Mouse (Mus musculus) stomach, embryonic 16.5 days (tissue): ENCODE data around the gene Trex1. TPM values are rescaled to one million over a fixed set of nuclear protein-coding genes. Genes with fewer than 3 reads are reported as not detected.
A peak's percentile ranks its signal among the peaks of the same experiment; 100 is the strongest.

ENCODE experiments used
- ATAC-seq: fragments of 200-750 bp; cut with Nextera tagmentation; 2 replicates; pipeline ENCODE4 v1.8.0; 2017; ENCODE audit warnings: moderate number of reproducible peaks, moderate TSS enrichment; ENCODE audit not compliant: insufficient read depth, low FRiP score
- H3K27ac ChIP-seq: fragments of 300-500 bp; sonication (generic); 2 replicates; pipeline ENCODE4 v1.5.1; 2014; ENCODE audit warnings: low read length
- H3K27me3 ChIP-seq: fragments of 300-500 bp; sonication (generic); 2 replicates; pipeline ENCODE4 v1.6.1; 2014; ENCODE audit warnings: low read length, control low read depth, mixed read lengths; ENCODE audit not compliant: control insufficient read depth, insufficient read depth
- H3K36me3 ChIP-seq: fragments of 300-500 bp; sonication (generic); 2 replicates; pipeline ENCODE4 v1.6.1; 2014; ENCODE audit warnings: low read length; ENCODE audit not compliant: control insufficient read depth, insufficient read depth
- H3K4me1 ChIP-seq: fragments of 300-500 bp; sonication (generic); 2 replicates; pipeline ENCODE4 v1.6.1; 2014; ENCODE audit warnings: low read length, control low read depth, mixed read lengths; ENCODE audit not compliant: control insufficient read depth, insufficient read depth
- H3K4me2 ChIP-seq: fragments of 300-500 bp; sonication (generic); 2 replicates; pipeline ENCODE4 v1.6.1; 2014; ENCODE audit warnings: low read depth, low read length, mixed read lengths
- H3K4me3 ChIP-seq: fragments of 300-500 bp; sonication (generic); replicated peaks from 2 replicates; pipeline ENCODE4 v1.5.1; 2014; ENCODE audit warnings: mild to moderate bottlenecking, low read length
- H3K9ac ChIP-seq: fragments of 300-500 bp; sonication (generic); 2 replicates; pipeline ENCODE4 v1.6.1; 2014; ENCODE audit warnings: low read length
- H3K9me3 ChIP-seq: fragments of 300-500 bp; sonication (generic); replicated peaks from 2 replicates; pipeline ENCODE4 v1.6.1; 2016; ENCODE audit warnings: low read length, control low read depth; ENCODE audit not compliant: control insufficient read depth
- WGBS: fragments of 180-500 bp; shearing (Covaris S2); extraction: QIAGEN DNeasy Blood & Tissue Kit; methylation state at CpG from one replicate; pipeline ENCODE4 v1.1.7; 2014; 5-methylcytosine and 5-hydroxymethylcytosine counted together
- polyA plus RNA-seq: library from polyadenylated mRNA; unstranded; fragments of >200 nt; fragmentation: Nextera tagmentation; extraction: Ambion mirVana; gene quantifications from 2 replicates; pipeline ENCODE4 v1.2.1, GENCODE M21; 2015

Gene Trex1
- polyA plus RNA-seq, 1 experiment from 2014 or later, result 13.7 TPM

DNA sequence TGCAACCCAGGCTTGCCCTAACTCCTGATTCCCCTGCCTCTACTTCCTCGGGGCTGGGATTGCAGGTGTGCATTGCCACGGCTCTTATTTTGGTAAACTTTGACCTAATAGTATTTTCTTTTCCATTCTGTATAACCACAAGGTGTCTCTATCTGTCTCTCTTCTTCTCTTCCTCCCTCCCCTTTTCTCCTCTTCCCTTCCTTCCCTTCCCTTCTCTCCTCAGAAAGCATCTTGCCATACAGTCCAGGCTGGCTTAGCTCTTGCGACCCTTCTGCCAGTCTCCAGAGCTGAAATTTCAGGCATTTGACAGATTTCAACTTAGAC lies 8.9 kb downstream of the Trex1 start:
- Histone ChIP-seq H3K27me3 (no peaks in the 10 kb centered on the region), H3K27ac (no peak overlapping the region), H3K4me2 (no peak overlapping the region), H3K4me3 (no peak overlapping the region), H3K9ac (no peak overlapping the region), H3K4me1 (peaks cover 10% of the 10 kb centered on the region), H3K36me3 (no peaks in the 10 kb centered on the region), H3K9me3 (no peaks in the 10 kb centered on the region)
- WGBS, result 72% methylated on average over 3 of the region's 3 CpGs
- no peak for ATAC-seq

DNA sequence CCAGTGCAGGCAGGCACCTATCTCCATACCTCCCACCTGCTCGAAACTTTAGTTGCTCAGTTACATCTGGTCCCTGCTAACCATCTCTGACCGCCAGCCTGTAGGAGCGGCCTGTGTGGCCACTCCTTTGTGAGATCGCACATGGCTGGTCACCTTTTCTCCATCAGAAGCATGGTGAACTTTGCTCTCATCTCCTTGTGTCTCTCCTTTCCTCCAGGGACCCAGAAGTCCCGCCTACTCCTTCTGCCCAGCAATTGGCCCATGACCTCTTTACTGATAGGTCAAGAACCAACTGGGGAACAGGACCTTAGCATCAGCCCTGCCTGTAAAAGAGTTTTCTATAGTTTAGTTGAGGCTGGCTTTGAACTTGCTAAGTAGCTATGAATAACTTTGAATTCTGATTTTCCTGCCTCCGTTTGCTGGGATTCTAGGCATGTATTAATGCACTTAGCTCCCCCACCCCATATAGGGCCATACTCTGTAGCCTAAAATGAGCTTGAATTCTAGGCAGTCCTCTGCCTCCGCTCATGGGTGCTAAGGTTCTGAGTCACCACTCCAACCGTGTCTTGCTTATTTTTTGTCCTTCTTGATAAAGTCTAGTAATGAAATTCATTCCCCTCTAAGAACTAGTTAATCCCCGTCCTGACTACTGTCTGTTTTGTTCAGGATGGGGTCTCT lies 9.4 kb downstream of the Trex1 start:
- no peak overlapping the region for H3K9ac ChIP-seq
- no peaks in the 10 kb centered on the region for H3K36me3 ChIP-seq
- H3K27ac ChIP-seq, result no peak overlapping the region
- no peaks in the 10 kb centered on the region for H3K9me3 ChIP-seq
- peaks cover 6% of the 10 kb centered on the region for H3K4me1 ChIP-seq
- no peak overlapping the region for H3K4me3 ChIP-seq
- H3K27me3 ChIP-seq, result no peaks in the 10 kb centered on the region
- 84% methylated on average over 9 of the region's 9 CpGs for WGBS
- no peak overlapping the region for H3K4me2 ChIP-seq
- no peak for ATAC-seq

DNA sequence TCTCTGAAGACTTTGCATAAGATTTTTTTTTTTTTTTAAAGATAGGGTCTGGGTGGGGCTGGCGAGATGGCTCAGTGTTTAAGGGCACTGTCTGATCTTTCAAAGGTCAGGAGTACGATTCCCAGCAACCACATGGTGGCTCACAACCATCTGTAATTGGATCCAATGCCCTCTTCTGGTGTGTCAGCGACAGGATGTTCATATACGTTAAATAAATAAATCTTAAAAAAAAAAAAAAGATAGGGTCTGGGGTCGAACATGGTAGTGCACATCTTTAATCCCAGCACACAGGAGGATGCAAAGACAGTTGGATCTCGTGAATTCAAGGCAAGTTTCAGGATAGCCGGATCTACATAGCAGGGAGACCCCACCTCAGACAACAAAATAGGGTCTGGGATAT lies 10.2 kb downstream of the Trex1 start:
- WGBS, result 77% methylated on average over 7 of the region's 7 CpGs
- Histone ChIP-seq H3K4me2 (no peak overlapping the region), H3K9ac (no peak overlapping the region), H3K9me3 (no peaks in the 10 kb centered on the region), H3K36me3 (no peaks in the 10 kb centered on the region), H3K4me3 (no peak overlapping the region), H3K4me1 (peaks cover 2% of the 10 kb centered on the region), H3K27ac (no peak overlapping the region), H3K27me3 (no peaks in the 10 kb centered on the region)
- no peak for ATAC-seq

DNA sequence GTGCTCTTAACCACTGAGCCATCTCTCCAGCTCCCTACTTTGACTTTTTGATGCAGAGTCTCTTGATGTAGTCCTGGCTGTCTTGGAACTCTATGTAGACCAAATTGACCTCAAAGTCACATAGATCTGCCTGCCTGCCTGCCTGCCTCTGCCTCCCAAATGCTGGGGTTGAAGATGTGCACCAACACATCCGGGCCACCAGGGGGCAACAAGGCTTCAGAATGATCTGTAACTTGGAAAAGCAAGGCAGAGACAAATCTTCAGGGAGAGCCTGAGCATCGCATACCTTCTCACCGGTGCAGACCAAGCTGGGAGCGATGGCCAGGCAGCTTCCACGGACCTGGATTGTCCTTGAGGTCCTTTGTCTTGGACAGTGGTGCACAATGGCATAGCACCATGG lies 13.2 kb downstream of the Trex1 start:
- Histone ChIP-seq H3K4me3 (no peak overlapping the region), H3K36me3 (no peaks in the 10 kb centered on the region), H3K4me2 (no peak overlapping the region), H3K9ac (no peak overlapping the region), H3K4me1 (no peaks in the 10 kb centered on the region), H3K27ac (no peak overlapping the region), H3K9me3 (no peaks in the 10 kb centered on the region), H3K27me3 (no peaks in the 10 kb centered on the region)
- no peak for ATAC-seq
- WGBS, result 43% methylated on average over 5 of the region's 5 CpGs

DNA sequence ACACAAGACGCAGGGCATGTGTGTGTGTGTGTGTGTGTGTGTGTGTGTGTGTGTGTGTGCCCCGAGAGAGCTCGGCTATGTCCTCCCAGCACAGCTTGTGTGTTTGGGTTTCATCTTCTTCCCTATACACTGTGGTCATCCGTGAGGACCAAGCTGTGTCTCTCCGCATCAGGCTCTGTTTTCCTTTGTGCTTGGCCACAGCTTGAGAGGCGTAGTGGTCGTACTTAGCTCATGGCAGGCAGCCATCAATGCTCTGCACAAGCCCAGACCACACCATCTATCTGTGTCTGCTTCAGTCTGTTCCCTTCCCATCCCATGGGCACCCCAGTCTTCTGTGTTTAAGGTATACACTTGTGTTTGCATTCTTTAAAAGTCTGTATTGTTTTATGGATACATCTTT lies 18.2 kb downstream of the Trex1 start:
- H3K27ac ChIP-seq, result peak overlapping the region; percentile 44
- no peaks in the 10 kb centered on the region for H3K9me3 ChIP-seq
- no peak for ATAC-seq
- H3K4me2 ChIP-seq, result peak overlapping the region; percentile 71; the same call in 1 of the 2 replicates
- H3K4me3 ChIP-seq, result peak overlapping the region; percentile 10; the same call in 1 of the 2 replicates
- H3K36me3 ChIP-seq, result no peaks in the 10 kb centered on the region
- no peak overlapping the region; the same call in 1 of the 2 replicates for H3K9ac ChIP-seq
- no peaks in the 10 kb centered on the region for H3K27me3 ChIP-seq
- peaks cover 17% of the 10 kb centered on the region for H3K4me1 ChIP-seq
- 47% methylated on average over 7 of the region's 7 CpGs for WGBS

DNA sequence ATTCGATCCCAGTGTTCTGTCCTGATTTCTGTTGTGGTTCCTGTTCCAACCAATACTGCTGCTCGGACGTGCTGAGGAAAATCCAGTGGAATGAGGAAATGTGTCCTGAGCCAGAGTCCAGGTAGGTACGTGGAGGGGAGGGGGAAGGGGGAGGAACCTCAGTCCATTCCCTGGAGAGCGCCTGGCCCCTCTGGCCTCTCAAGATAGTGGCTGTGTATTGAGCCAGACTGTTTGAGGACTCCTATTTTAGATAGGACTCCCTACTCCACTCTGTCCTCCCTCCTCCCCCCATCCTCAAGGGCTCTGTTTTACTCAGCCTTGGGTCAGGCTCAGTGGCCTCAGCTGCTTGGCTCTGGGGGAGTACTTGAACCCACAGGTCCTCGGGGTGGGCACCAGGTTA lies 18.6 kb downstream of the Trex1 start:
- Histone ChIP-seq H3K36me3 (no peaks in the 10 kb centered on the region), H3K9ac (peak overlapping the region; percentile 37), H3K27me3 (no peaks in the 10 kb centered on the region), H3K4me3 (peak overlapping the region; percentile 10; the same call in 1 of the 2 replicates), H3K9me3 (no peaks in the 10 kb centered on the region), H3K4me1 (peaks cover 17% of the 10 kb centered on the region), H3K4me2 (peak overlapping the region; percentile 71), H3K27ac (peak overlapping the region; percentile 66)
- WGBS, result 48% methylated on average over 6 of the region's 6 CpGs
- ATAC-seq, result peak; percentile 87

DNA sequence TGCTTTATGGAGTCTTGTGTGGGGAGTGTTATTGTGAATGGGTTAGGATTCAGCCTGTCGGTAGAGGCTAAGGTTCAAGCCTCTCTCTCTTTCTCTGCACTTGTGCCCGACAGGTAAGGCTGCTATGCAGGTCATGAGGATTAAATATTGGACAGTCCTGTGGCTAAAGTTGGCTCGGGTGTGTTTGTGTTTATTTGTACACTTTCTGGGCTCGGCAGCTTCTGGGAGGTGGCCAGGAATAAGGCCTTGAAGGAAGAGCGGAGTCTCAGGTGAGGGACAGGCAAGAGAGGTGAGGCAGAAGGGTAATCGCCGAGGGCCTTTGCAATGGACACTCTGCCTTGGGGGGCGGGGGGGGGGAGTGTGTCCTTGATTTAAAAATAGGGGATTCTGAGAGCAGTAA lies 19.3 kb downstream of the Trex1 start:
- peak overlapping the region; percentile 37; the same call in 1 of the 2 replicates for H3K9ac ChIP-seq
- H3K4me3 ChIP-seq, result peak overlapping the region; percentile 10; the same call in 1 of the 2 replicates
- H3K27me3 ChIP-seq, result no peaks in the 10 kb centered on the region
- no peaks in the 10 kb centered on the region for H3K36me3 ChIP-seq
- 73% methylated on average over 8 of the region's 8 CpGs for WGBS
- no peaks in the 10 kb centered on the region for H3K9me3 ChIP-seq
- H3K4me1 ChIP-seq, result peaks cover 17% of the 10 kb centered on the region
- peak overlapping the region; percentile 66 for H3K27ac ChIP-seq
- H3K4me2 ChIP-seq, result peak overlapping the region; percentile 71
- ATAC-seq, result no peak

DNA sequence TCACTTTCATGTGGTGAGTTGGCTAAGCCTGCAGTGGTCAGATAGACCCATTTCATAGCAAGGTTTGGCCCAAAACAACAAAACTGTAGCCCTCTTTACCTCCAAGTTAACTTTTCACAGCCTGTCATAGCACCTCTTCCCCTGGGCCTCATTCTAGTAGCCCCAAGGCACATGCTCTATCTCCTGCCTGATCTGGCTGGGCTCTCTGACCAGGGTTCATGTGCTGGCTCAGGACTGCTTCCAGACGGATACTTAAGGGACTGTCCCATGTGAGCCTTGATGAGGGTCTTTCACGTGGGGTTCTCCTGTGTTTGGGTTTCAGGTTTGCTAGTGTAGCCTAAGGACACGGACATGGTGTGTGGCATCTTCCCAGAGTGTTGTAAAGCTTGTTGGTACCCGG lies 19.9 kb downstream of the Trex1 start:
- H3K4me2 ChIP-seq, result peak overlapping the region; percentile 71

DNA sequence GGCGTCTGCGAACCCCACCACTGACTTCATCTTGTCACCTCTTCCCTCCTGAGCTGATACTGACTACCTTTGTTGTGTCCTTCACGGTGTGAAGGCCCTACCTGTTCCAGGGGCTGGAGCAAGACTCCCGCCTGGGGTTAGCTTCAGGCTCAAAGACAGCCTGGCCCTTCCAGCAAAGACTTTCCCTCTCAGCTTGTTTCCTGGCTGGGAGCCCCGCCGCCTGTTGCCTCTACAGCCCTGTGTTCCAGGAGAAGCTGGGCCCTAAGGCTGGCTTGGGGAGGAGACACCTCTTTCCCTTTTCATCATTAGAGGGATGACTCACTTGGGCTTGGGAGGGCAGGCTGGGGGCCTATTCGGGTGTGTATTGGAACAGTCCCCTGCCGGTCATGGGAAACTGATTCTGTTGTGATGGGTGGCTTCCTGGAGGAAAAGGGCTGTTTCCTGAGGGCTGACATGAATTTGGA lies 20.6 kb downstream of the Trex1 start:
- no peaks in the 10 kb centered on the region for H3K27me3 ChIP-seq
- peak overlapping the region; percentile 84 for H3K27ac ChIP-seq
- H3K9me3 ChIP-seq, result no peaks in the 10 kb centered on the region
- 17% methylated on average over 8 of the region's 8 CpGs for WGBS
- H3K36me3 ChIP-seq, result no peaks in the 10 kb centered on the region
- peaks cover 17% of the 10 kb centered on the region for H3K4me1 ChIP-seq
- H3K4me2 ChIP-seq, result peak overlapping the region; percentile 71
- peak; percentile 61; the same call in 1 of the 2 replicates for ATAC-seq
- H3K9ac ChIP-seq, result peak overlapping the region; percentile 90
- H3K4me3 ChIP-seq, result peak overlapping the region; percentile 82

More for the DNA sequence above, 19.9 kb downstream of the Trex1 start:
- H3K27ac ChIP-seq, result peak overlapping the region; percentile 84; the same call in 1 of the 2 replicates
- no peaks in the 10 kb centered on the region for H3K27me3 ChIP-seq
- peaks cover 17% of the 10 kb centered on the region for H3K4me1 ChIP-seq
- H3K4me3 ChIP-seq, result peak overlapping the region; percentile 82
- ATAC-seq, result no peak
- H3K9me3 ChIP-seq, result no peaks in the 10 kb centered on the region
- peak overlapping the region; percentile 90 for H3K9ac ChIP-seq
- no peaks in the 10 kb centered on the region for H3K36me3 ChIP-seq
- WGBS, result 80% methylated on average over 4 of the region's 4 CpGs
